Mouse (Mus musculus): Measurements from ENCODE around the gene Prlhr.

Gene Prlhr

GRCm38 (mm10) chr19:60468254-60468762 is at the start of gene Prlhr:
Prlhr (minus strand) TSS chr19:60468304.
- DNase-seq: no peak

GRCm38 (mm10) chr19:60515064-60515463 is 47.0 kb upstream of the Prlhr start:
- DNase-seq: no peak

GRCm38 (mm10) chr19:60513431-60513830 is 45.3 kb upstream of the Prlhr start:
- no peak for DNase-seq

GRCm38 (mm10) chr19:60500209-60500608 is 32.1 kb upstream of the Prlhr start:
- peak; percentile 15 for DNase-seq

- no peak for DNase-seq
Measured at GRCm38 (mm10) chr19:60497171-60497570, 29.1 kb upstream of the Prlhr start.

- DNase-seq: no peak
Measured at GRCm38 (mm10) chr19:60495772-60496171, 27.7 kb upstream of the Prlhr start.

- no peak for DNase-seq
Measured at GRCm38 (mm10) chr19:60489566-60489965, 21.5 kb upstream of the Prlhr start.

GRCm38 (mm10) chr19:60485261-60485660 is 17.2 kb upstream of the Prlhr start:
- DNase-seq: no peak

- no peak for DNase-seq
Measured at GRCm38 (mm10) chr19:60478859-60479258, 10.8 kb upstream of the Prlhr start.

- DNase-seq: no peak
Measured at GRCm38 (mm10) chr19:60477788-60478187, 9.7 kb upstream of the Prlhr start.

- peak; percentile 66 for DNase-seq
Measured at GRCm38 (mm10) chr19:60468846-60469245, 742 bp upstream of the Prlhr start.

GRCm38 (mm10) chr19:60467588-60468007 is 506 bp downstream of the Prlhr start:
- DNase-seq: no peak

GRCm38 (mm10) chr19:60466953-60467570 is 1.0 kb downstream of the Prlhr start:
- DNase-seq: peak; percentile 59

GRCm38 (mm10) chr19:60465726-60466125 is 2.4 kb downstream of the Prlhr start:
- DNase-seq: no peak

- peak; percentile 46 for DNase-seq
Measured at GRCm38 (mm10) chr19:60463896-60464295, 4.2 kb downstream of the Prlhr start.

- no peak for DNase-seq
Measured at GRCm38 (mm10) chr19:60463440-60463839, 4.7 kb downstream of the Prlhr start.

- no peak for DNase-seq
Measured at GRCm38 (mm10) chr19:60461476-60461875, 6.6 kb downstream of the Prlhr start.

- DNase-seq: no peak
Measured at GRCm38 (mm10) chr19:60459680-60460079, 8.4 kb downstream of the Prlhr start.

GRCm38 (mm10) chr19:60459071-60459470 is 9.0 kb downstream of the Prlhr start:
- DNase-seq: no peak

- DNase-seq: no peak
Measured at GRCm38 (mm10) chr19:60455791-60456190, 12.3 kb downstream of the Prlhr start.

GRCm38 (mm10) chr19:60440531-60440930 is 27.6 kb downstream of the Prlhr start:
- DNase-seq: no peak

- DNase-seq: no peak
Measured at GRCm38 (mm10) chr19:60440083-60440482, 28.0 kb downstream of the Prlhr start.

- peak; percentile 16 for DNase-seq
Measured at GRCm38 (mm10) chr19:60437566-60438241, 30.4 kb downstream of the Prlhr start.

Measured in kidney, postnatal 14 days (tissue).